Mouse (Mus musculus) bone marrow macrophage, adult 2 months (primary cell): ENCODE data around the gene Vrk1. TPM values are rescaled to one million over a fixed set of nuclear protein-coding genes. Genes with fewer than 3 reads are reported as not detected.

Experiments used
- H3K27ac ChIP-seq: 2 replicates; pipeline ENCODE4 v1.5.1; 2012; ENCODE audit warnings: low read depth, low read length; ENCODE audit not compliant: insufficient read depth
- H3K4me1 ChIP-seq: 2 replicates; pipeline ENCODE4 v1.6.1; 2012; ENCODE audit warnings: low read length; ENCODE audit not compliant: control insufficient read depth, insufficient read depth
- H3K4me3 ChIP-seq: 2 replicates; pipeline ENCODE4 v1.5.1; 2012; ENCODE audit warnings: mild to moderate bottlenecking, low read length, moderate library complexity; ENCODE audit not compliant: insufficient read depth
- CTCF ChIP-seq: IDR thresholded peaks from 2 replicates; pipeline ENCODE4 v1.5.1; 2012; ENCODE audit warnings: low read depth, mild to moderate bottlenecking, low read length, moderate library complexity
- POLR2A ChIP-seq: IDR thresholded peaks from 2 replicates; pipeline ENCODE4 v1.6.1; 2012; ENCODE audit warnings: mild to moderate bottlenecking, low read depth, low read length, borderline replicate concordance
- polyA plus RNA-seq: library from polyadenylated mRNA; stranded (reverse); fragments of >200 nt; gene quantifications from 2 replicates; pipeline ENCODE4 v1.2.4, GENCODE M21; 2012; ENCODE audit not compliant: missing spikeins, insufficient read depth, insufficient read length

Gene Vrk1
- polyA plus RNA-seq, 1 experiment, result 37.0 TPM

DNA sequence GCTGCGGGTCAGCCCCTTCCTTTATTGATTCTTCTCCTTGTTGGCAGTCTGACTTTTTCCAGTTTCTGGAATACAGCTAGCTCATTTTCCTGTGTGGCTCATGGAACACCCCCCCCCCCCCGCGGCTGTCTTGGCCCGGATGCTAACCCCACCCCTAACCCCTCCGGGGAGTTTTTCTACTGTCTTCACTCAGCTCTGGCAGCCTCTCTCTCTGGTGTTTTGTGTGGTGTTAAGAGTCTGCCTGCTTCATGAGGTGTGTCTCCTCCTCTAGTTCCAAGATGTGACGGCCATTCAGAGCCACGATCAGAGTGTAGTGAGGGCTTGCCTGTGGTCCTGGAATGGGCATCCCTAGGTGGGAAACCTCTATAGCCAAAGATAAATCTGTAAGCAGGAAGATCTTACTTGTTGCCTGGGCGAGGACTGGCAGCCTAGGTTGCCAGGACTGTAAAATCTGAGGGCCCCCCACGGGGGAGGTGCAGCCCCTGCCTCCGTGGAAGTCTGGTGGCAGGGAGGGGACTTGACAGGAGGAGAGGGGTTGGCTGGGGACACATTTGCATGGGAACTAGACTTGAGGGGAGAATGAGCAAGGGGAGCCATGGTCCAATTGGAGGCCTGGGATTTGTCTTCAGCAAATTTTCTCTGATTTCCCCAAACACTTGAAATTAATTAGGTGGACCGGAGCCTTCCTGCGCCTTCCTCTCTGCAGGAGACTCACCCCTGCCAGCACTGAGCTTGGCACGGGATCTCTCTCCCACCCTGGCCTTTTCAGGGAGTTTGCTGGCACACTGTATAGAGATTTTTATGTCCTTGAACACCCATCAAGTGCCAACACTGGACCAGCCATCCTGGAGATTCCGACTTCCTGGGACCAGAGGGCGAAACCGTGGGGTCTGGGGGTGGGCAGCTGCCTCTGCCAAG is 93.0 kb downstream of the Vrk1 start:
- Histone ChIP-seq H3K4me3 (no peak overlapping the region), H3K4me1 (no peaks in the 10 kb centered on the region), H3K27ac (no peak overlapping the region)
- TF ChIP-seq CTCF (no peak), POLR2A (no peak)

DNA sequence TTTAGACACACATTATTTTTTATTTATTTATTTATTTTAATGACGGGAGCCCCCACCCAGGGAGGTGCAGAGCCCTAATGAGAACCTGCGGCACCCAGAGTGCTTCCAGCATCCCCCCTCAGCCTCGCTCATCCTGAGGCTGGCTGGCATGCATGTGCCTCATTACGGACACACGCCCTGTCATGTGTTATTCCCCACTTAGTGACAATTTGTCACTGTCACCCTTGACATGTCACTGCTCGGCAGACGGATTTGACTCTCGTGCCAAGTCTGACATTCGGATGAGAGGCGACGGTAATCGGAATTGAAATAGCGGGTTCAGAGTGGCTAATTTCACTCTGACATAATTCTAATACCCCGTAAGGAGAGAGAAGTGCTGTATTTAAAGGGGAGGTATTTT is 97.2 kb downstream of the Vrk1 start:
- no peak overlapping the region for H3K27ac ChIP-seq
- TF ChIP-seq CTCF, result no peak
- no peak for TF ChIP-seq POLR2A
- H3K4me3 ChIP-seq, result no peak overlapping the region
- H3K4me1 ChIP-seq, result no peaks in the 10 kb centered on the region

DNA sequence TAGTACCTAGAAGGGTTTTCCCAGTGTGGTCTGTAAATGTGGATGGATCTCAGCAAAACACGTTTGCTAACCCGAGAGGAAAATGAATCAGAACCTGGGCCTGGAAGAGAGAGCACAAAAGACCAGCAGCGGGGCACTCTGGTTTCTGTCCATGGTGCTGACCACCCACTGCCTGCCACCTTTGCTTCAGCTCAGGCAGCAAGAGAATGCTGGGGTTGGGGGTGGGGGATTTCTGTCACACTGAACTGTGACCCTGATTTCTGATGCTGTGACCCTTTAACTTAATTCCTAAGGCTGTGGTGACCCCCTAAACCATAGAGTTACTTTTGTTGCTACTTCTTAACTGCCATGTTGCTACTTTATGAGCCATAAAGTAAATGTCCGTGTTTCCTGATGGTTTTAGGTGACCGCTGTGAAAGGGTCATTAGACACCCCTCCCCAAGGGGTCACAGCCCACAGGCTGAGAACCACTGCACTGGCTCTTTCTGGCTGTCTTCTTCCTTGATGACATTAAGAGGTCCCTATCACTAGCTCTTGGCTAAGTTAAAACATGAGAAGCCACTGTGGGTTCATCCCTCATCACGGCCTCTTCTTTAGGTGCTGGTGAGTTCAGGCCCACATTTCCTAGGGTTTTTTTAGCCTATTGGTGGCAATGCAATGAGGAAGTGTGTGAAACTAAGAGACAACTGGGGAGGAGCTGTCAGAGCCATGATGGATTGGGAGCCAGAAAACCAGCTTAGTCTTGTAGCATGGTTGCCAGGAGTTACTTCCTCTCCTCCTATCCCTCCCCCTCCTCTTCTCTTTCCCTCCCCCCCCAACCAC is 105.3 kb downstream of the Vrk1 start:
- TF ChIP-seq CTCF (no peak), POLR2A (no peak)
- Histone ChIP-seq H3K27ac (no peak overlapping the region), H3K4me1 (no peaks in the 10 kb centered on the region), H3K4me3 (no peak overlapping the region)

DNA sequence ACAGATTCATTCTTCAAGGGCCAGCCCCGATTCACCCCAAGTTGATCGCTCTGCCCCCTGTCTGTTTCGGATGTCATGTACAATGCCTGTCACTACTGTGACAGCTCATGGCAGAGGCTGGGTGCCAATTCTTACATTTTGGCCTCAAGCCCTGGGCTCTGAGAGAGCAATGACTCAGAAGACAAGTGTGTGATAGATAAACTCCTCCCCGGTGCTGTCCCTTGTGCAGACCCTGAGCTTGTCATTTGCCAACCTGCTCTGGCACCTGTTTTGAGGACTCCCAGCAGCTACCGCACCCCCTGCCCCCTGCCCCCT is 105.8 kb downstream of the Vrk1 start:
- Histone ChIP-seq H3K27ac (no peak overlapping the region), H3K4me3 (no peak overlapping the region), H3K4me1 (no peaks in the 10 kb centered on the region)
- TF ChIP-seq CTCF, result no peak
- TF ChIP-seq POLR2A, result no peak

DNA sequence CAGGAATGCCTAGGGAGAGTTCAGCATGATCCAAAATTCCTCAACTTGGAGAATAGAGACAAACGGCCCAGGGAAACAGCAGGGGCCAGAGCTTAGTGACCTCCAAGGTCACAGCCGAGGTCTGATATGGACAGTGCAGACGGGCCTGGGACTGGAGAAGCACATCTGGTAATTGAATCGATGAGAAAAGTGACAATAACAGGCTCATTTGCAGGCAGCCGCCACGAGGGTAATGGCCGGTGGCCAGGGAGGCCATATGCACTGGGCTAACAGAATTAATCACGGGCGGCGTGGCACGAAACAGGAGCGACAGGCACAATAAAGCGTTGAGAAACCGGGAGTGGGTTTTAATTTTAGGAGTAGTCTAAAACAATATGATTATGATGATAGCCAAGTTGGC is 113.2 kb downstream of the Vrk1 start:
- H3K27ac ChIP-seq, result no peak overlapping the region
- no peak overlapping the region for H3K4me3 ChIP-seq
- no peak for TF ChIP-seq CTCF
- no peak for TF ChIP-seq POLR2A
- no peaks in the 10 kb centered on the region for H3K4me1 ChIP-seq

DNA sequence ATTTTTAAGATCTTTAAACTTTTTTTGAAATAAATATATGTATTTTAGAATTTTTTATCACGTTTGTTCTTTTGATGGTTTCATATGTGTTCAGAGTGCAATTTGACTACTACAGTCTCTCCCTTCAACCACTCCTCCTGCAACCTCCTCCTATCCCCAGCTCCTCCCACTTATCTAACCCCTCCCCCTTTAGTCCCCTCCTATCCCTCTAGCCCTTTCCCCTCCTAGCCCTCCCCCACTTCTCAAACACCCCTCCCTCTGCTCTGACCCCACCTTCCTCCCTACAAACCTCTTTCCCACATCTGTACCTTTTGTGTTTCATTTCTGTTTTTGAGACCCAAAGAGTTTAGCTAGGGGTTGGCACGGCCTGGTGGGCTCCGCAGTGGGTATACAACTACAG is 114.6 kb downstream of the Vrk1 start:
- Histone ChIP-seq H3K27ac (no peak overlapping the region), H3K4me1 (no peaks in the 10 kb centered on the region), H3K4me3 (no peak overlapping the region)
- no peak for TF ChIP-seq CTCF
- TF ChIP-seq POLR2A, result no peak

Other genes starting within 250 kb of the Vrk1 start
- 131 and 144 TPM in 2 replicates for gene Papola, start 225.5 kb upstream of the Vrk1 start, polyA plus RNA-seq